Mouse (Mus musculus) brain, adult 2 months (tissue): Measurements from ENCODE around the gene Hbb-y.
A peak's percentile ranks its signal among the peaks of the same experiment; 100 is the strongest.
"Not testable (repeated sequence)": the region's sequence is repeated elsewhere in the genome, so short reads cannot be mapped to it uniquely, and the experiment has no call there.

Source experiments
- DNase-seq: peaks from one replicate; pipeline ENCODE4 v3.0.0; 2011; ENCODE audit warnings: low read depth, low spot score

Hbb-y gene

DNA sequence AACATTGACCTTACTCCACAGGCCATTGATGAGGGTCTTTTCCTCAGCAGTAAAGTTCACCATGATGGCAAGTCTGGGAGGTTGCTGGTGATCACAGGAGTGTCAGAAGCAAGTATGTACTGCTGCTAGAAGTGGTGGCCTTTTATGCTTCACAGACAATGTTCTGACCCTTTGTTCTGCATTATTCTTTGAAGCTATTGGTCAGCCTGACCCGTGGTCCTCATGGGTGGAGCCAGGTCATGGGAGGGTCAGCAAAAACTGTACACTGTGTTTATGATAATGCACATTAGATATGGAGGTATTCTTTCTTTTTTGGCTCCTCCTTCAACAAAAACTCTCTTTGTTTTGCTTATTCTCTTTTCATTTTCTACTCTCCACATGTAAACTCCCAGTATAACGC is at the start of gene Hbb-y:
Gene Hbb-y, minus strand, starts transcription at position 127 of the 400 bp plus-strand sequence.
- DNase-seq = no peak

DNA sequence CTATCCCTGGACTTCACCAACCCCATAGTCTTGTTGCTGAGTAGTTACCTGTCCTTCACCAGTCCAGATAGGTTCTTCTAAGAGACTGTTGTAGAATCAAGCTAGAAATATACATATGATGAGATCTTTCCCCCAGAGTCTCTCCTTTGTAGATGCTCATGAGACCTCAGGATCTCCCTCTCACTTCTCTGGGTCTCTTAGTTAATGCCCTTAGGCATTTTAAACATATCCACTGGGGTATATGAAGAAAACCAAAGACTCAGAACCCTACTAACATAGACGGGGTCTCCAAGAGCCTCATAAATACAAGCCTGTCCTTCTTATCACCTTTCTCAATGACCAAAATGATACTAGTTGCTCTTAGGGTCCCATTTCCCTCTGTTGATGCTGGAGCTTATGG is 41.4 kb upstream of the Hbb-y start, which contains the start of gene Olfr64:
Gene Olfr64, minus strand, starts transcription at position 101 of the 400 bp plus-strand sequence.
- no peak for DNase-seq

DNA sequence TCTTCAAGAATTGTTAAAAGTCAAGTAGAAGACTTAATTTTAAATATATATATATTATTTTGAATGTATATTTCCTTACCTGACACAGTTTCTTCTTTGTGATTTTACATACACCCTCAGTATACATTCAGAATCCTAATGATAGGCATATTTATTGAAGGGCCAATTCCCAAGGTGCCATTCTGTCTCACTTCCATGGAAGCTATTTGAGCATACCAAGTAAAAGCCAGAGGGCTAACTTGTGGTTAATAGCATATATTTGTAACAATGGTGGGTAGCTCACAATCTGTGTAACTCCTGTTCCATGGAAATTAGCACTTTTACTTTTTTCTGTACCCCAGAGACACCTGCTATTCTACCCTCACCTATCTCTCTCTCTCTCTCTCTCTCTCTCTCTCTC is 33.1 kb upstream of the Hbb-y start, which contains the start of gene Olfr66:
Gene Olfr66, minus strand, starts transcription at position 101 of the 400 bp plus-strand sequence.
- DNase-seq = no peak

DNA sequence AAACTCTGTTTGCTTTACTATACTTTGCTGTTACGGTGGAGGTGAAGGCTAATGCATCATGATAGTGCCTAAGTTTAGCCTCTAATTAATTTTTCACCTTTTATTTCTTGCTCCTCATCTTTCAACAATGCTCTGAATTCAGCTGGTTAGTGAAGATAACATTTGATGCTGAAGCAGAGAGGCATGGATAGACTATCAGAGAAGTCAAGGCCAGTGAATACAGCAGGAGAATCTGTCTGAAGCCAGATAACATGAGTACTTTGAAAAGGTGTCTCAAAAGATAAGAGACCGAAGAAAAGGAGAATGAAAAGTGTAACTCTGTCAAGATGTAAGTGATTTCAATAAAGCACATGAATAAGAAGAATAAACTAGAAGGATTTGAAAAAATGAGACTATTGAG is 24.1 kb upstream of the Hbb-y start:
- DNase-seq = no peak

DNA sequence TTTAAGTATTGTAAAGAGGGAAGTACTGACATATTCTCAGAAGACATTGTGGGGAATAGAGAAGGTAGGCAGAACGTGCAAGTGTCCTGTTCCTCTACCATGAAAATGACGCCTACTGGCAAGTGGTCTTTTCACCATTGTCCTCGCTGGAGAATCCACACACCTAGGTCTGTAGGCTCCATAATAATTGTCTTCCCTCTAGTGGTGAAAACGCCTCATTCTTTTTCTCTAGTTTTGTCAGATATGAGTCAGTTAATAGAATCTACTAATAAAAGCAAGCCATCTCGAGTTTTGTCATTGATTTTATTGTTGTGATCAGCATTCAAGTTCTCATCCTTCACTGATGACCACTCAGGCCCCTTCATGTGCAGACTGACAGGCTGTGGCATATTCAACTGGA is 21.4 kb upstream of the Hbb-y start:
- DNase-seq = no peak

DNA sequence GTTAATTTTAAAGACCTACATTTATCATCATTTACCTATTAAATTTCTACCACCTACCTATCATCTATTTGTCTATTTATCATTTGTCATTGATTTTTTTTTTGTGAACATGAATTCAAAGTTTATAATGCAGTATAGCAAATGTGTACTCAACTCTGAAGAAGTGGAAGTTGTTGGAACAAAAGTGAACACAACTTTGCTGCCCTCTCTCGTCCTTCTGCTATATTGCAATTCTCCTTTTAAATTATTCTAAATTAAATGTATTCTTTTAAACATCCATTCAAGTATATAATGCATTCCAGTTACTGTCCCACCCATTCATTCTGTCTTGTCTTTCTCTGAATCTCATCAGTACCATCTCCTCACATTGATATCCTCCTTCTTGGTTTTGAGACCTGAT is 20.0 kb upstream of the Hbb-y start:
- peak; percentile 19 for DNase-seq

DNA sequence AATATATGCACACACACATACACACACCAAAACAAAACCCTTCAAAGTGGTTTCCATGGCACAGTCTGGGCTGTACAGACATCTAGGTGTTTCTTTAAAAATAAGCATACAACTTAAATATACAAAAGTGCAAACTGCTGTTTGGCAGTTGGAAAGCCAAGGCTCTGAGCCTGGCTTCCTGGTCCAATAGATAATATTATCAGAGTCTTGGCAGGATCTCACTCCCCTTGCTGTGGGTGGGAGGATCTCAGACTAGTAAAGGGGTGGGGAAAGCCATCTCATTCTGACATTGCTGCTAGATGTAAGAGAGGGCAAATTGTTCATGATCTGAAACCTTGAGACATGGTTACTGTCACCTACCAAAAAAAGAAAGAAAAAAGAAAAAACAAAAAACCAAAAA is 17.7 kb upstream of the Hbb-y start:
- no peak for DNase-seq

DNA sequence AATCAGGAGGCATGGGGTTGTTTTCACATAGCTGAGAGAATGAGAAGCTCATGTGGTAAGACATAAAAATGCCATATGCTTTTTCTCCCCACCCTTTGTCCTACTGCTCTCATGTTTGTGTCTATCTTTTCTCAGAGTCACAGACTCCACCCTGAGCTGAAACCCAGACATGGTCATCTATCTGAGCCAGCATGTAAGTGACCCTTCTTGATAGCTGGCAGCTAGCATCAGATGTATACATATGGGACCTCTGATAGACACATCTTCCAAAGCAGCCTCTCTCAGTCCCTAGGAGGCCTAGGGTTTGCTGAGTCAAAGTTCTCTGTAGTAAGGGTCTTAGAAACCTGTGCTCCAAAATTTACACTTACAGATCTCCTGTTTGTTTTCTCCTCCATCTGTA is 12.7 kb upstream of the Hbb-y start:
- DNase-seq = no peak

DNA sequence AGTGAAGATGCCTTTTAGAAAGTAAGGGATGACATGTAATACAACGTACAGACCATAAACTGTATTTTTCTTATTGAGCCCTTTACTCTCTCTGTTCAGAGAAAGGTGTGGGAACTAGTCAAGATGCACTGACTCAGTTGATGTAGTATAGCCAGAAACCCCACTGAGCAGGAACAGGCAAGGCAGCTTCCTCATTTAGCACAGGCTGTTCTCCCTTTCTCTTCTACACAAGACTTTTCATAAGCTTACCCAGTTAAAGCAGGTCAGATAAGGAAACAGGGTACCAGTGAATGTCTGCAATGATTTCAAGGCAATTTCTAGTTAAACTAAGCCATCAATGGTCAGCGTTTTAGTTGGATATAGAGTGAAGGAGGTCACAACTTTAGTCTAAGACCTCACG is 8.5 kb upstream of the Hbb-y start:
- DNase-seq = no peak

DNA sequence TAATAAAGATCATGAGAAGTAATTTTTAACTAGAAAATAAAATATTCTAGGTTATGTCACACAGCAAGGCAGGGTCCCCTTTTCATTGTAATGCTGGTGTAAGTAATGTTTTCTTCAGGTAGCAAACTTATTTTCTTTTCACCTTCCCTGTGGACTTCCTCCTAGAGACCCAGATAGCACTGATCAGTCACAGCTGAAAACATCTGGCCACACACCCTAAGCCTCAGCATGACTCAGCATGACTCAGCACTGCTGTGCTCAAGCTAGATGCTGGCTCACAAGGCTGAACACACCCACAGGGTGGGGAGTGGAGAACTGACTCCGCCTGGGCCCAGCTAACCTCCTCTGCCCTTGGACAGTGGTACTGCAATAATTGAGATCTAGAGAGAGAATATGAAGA is 7.8 kb upstream of the Hbb-y start:
- DNase-seq = peak; percentile 45

DNA sequence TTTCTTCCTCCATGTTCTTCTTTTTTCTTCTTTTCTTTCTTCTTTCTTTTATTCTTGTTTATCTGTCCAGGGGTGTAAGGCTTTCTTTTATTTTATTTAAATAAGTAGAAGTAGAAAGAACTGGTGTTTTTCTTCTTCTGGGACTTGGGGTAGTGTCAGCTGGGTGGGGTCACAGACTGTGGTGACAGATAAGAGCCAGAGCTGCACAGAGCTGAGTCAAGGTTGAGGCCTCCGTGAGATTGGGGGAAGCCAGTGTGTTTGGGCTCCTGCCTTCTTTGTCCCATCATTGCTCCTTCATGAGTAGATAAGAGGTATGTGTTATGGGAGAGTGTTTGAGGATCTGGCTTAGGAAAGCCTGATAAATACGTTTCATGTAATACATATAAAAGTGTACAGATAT is 6.1 kb upstream of the Hbb-y start:
- no peak for DNase-seq

DNA sequence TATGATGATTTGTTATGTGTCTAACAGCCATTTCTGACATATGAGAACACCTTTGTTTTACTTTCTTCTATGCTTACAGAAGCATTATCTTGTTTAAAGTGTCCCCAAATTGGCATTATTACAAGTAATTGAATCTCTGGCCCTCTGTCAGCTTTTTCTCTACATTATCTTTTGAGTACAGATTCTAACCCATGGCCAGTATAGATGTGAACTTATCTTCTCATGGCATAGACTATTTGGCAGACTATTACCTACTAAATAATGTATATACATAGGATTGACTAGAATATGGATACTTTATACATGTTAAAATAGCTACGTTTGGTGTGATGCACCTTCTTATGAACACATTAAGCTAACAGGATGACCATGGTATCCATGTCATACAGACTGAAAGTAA is 1.7 kb upstream of the Hbb-y start:
- DNase-seq = no peak

DNA sequence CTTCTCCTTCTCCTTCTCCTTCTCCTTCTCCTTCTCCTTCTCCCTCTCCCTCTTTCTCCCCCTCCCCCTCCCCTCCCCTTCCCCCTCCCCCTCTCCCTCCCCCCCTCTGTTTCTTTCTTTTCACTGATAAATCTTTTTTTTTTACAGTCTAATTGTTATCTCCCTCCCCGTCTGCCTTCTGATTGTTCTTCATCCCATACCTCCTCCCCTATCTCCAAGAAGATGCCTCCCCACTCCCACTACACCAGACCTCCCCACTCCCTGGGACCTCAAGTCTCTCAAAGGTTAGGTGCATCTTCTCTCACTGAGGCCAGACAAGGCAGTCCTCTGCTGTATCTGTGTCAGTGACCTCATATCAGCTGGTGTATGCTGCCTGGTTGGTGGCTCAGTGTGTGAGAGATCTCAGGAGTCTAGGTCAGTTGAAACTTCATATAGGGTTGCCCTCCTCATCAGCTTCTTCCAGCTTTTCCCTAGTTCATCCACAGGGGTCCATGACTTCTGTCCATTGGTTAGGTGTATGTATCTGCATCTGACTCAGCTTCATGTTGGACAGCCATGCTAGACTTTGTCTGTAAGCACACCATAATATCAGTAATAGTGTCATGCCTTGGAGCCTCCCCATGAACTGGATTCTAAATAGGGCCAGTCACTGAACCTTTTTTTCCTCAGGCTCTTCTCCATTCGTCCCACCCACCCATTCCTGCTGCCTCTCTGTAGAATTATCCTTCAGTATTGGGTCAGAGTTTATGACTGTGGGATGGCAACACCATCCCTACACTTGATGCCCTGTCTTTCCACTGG is 8.3 kb downstream of the Hbb-y start:
- no peak for DNase-seq

DNA sequence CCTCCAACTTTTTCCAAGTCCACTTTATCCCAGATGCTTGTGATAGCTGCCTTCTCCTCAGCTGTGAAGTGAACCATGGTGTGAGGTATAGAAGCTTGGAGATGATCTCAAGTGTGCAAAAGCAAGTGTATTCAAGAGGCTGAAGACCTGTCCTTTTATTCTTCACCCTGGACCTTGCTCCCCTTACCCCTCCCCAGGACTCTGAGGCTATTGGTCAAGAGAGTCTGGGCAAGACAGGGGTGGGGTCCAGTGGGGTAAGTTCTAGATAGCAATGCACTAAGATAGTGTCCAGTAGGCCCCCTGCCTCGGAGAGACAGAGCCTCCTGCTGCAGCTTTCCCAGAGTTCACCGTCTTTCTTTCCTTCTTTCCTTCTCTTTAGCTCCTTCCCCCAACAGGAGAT is 10.0 kb downstream of the Hbb-y start, which contains the start of gene Hbb-bh1:
Gene Hbb-bh1, minus strand, starts transcription at position 131 of the 400 bp plus-strand sequence.
- DNase-seq = no peak

DNA sequence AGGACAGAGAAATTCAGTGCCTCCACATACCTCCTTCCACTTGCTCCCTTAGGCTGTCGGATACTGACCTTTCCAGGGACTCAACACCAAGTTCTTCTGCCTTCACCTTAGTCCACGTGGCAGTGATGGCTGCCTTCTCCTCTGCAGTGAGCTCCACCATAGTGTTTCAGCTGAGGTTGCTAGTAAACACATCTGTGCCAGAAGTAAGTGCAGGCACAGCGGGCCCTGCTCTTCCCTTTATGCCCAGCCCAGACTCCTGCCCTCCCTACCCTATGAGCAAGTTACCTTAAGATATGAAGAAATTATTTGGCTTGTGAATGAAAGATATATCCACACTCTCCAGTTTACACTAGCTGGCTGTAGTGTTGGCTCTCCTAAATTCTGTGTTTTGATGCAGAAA is 12.7 kb downstream of the Hbb-y start, which contains the start of gene Hbb-bh2:
Gene Hbb-bh2, minus strand, starts transcription at position 253 of the 400 bp plus-strand sequence.
- no peak for DNase-seq

DNA sequence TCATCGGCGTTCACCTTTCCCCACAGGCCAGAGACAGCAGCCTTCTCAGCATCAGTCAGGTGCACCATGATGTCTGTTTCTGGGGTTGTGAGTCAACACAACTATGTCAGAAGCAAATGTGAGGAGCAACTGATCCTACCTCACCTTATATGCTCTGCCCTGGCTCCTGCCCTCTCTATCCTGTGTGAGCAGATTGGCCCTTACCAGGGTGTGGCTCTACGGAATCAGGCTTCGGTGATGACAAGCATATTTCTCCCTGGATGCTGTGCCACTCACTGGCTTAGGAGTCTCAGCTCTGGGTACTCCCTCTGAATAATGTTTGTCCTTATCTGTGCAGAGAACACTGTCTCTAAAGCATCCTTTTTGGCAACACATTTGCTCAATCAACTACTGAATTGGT is 25.2 kb downstream of the Hbb-y start, which contains the start of gene Hbb-bs:
Gene Hbb-bs, minus strand, starts transcription at position 289 of the 400 bp plus-strand sequence.
- no peak for DNase-seq

DNA sequence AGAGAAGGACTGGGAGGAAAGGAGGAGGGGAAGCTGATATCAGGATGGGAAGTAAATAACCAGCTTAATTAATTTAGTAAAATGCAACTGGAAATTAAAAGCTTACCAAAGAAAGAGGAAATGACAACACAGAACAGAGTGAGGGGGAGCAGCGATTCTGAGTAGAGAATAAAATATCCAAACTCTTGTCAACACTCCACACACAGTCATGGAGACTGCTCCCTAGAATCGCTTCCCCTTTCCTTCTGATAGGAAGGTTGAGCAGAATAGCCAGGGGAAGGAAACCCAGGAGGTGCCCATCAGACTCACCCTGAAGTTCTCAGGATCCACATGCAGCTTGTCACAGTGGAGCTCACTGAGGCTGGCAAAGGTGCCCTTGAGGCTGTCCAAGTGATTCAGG is 25.9 kb downstream of the Hbb-y start:
- DNase-seq = not testable (repeated sequence)

DNA sequence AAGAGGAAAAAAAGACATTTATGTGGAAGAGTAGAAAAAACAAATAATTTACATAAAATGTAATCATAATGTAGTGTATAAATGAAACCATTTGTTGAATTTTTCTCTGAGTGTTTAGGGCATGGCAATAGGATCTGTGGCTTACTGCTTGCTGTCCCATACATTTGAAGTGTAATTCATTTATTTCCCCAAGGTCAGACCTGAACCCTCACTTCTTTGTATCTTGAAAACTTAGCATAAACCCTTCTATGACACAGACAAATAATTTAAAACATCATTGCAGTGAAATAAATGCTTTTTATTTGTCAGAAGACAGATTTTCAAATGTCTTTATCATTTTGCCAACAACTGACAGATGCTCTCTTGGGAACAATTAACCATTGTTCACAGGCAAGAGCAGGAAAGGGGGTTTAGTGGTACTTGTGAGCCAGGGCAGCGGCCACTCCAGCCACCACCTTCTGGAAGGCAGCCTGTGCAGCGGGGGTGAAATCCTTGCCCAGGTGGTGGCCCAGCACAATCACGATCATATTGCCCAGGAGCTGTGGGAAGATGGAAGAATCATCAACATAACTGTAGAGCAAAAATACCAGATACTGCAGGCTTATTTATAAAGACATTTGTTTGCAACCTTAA is 26.6 kb downstream of the Hbb-y start:
- DNase-seq = peak; percentile 1

DNA sequence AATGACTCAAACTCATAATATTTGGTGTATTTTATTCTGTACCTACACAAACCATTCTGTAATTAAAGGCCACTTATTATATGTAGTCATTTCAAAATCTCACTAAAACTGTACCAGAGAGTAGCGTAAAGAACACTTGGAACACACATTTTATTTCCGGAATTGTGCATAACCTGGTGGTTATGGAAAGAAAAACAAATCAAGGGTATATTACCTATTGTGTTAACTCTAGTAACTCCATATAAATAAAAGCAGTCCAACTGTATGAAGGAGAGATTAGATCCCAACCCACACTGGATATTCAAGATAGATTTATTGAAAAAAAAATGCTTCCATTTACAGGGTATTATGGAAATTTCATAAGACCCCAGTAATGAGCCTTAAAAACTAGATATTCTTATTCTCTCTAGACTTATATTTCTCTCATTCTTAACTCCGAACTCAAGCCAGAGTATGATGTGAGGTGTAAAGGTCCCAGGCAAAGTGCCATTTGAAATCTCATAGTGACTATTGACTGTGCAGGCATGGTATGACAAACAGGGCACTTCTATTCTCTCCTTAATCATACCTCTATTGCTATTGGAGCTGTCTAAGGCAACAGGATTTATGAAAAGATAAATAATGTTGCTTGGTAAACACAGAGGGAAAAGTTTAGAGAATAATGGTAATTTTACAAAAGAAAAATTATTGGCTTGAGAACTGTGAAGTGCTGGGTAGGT is 27.3 kb downstream of the Hbb-y start:
- no peak for DNase-seq

DNA sequence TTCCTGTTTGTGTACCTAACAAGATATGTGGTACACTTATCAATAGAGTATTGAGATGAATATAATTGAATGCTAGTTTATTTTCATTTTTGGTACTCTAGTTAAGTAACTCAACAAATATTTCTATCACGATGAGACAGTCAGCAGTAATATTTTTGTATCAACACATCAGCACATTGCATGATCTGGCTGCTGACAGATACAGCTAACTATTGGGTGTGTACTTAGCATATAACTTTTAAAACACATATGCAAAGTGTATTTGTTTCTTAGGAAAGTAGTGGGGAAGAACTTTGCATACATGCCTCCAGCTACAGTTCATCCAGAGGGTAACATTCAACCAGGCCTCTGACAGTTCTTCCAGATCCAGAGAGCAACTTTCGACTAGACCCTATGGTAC is 28.4 kb downstream of the Hbb-y start:
- DNase-seq = no peak

DNA sequence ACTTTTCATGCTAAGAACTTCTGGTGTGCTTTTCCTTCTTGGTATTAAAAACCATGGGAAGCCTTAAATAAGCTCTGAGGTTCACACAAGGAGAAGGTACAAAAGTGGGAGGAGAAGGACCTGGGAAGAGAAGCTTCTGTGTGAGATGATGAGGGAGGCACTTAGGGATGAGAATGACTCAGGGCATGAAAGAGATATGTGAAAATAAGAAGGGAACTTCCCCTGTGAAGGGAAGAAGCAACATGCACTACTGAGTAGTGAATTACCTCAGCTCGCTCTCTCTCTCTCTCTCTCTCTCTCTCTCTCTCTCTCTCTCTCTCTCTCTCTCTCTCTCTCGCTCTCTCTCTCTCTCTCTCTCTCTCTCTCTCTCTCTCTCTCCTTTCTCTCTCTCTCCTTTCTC is 37.9 kb downstream of the Hbb-y start:
- DNase-seq = peak; percentile 18

DNA sequence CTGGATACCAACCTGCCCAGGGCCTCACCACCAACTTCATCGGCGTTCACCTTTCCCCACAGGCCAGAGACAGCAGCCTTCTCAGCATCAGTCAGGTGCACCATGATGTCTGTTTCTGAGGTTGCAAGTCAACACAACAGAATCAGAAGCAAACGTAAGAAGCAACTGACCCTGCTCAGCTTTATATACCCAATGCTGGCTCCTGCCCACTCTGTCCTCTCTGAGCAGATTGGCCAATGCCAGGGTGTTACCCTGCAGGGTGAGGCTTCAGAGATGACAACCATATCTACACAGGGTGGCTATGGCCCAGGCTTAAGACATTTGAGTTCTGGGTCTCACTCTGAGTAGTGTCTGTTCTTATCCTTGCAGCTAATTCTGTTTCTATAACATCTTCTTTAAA is 39.2 kb downstream of the Hbb-y start, which contains the start of gene Hbb-bt:
Gene Hbb-bt, minus strand, starts transcription at position 231 of the 400 bp plus-strand sequence.
- DNase-seq = no peak
